Mouse (Mus musculus): Measurements from ENCODE around the gene Mdm2. TPM values are rescaled to one million over a fixed set of nuclear protein-coding genes. Genes with fewer than 3 reads are reported as not detected.

Mdm2 gene
- polyA plus RNA-seq, 1 experiment from 2014 or later, result 38.2 TPM

- H3K27ac ChIP-seq, result no peak overlapping the region
- H3K36me3 ChIP-seq, result no peaks in the 10 kb centered on the region
- H3K9ac ChIP-seq, result no peak overlapping the region
- H3K4me1 ChIP-seq, result no peaks in the 10 kb centered on the region; the same call in 1 of the 2 replicates
- no peak overlapping the region for H3K4me2 ChIP-seq
- H3K27me3 ChIP-seq (replicated peaks), result no peaks in the 10 kb centered on the region
- ATAC-seq (ENCODE audit: insufficient read depth, low FRiP score, low read depth), result no peak
- 54% methylated on average over 11 of the region's 11 CpGs for WGBS
- no peak overlapping the region for H3K4me3 ChIP-seq (replicated peaks)
- H3K9me3 ChIP-seq, result no peaks in the 10 kb centered on the region
Measured at GRCm38 (mm10) chr10:117729139-117729814, 18.7 kb upstream of the Mdm2 start.

DNA sequence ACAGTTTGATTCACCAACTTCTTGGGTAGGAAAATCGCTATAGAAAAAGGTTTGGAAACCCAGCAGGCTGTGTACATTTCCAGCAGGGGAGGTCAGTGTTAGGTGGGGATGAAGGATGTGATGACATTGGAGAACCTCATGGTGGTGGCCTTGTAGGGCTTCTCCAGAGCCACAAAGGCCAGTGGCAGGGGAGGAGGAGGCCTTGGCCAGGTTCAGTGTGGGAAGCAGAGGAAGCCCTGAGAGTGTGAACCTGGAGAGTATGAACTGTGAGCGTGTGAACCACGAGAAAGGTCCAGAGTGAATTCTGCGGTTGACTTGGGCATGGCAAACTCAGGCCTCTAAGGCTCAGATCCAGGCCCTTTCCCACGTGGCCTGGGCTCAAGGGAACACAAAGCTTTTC, 18.0 kb upstream of the Mdm2 start:
- no peak overlapping the region for H3K27ac ChIP-seq
- no peak for ATAC-seq (ENCODE audit: insufficient read depth, low FRiP score, low read depth)
- H3K27me3 ChIP-seq (replicated peaks), result no peaks in the 10 kb centered on the region
- H3K4me1 ChIP-seq, result no peaks in the 10 kb centered on the region; the same call in 1 of the 2 replicates
- 86% methylated on average over 5 of the region's 5 CpGs for WGBS
- no peak overlapping the region for H3K4me3 ChIP-seq (replicated peaks)
- no peaks in the 10 kb centered on the region for H3K9me3 ChIP-seq
- no peak overlapping the region for H3K4me2 ChIP-seq
- no peak overlapping the region for H3K9ac ChIP-seq
- H3K36me3 ChIP-seq, result no peaks in the 10 kb centered on the region

DNA sequence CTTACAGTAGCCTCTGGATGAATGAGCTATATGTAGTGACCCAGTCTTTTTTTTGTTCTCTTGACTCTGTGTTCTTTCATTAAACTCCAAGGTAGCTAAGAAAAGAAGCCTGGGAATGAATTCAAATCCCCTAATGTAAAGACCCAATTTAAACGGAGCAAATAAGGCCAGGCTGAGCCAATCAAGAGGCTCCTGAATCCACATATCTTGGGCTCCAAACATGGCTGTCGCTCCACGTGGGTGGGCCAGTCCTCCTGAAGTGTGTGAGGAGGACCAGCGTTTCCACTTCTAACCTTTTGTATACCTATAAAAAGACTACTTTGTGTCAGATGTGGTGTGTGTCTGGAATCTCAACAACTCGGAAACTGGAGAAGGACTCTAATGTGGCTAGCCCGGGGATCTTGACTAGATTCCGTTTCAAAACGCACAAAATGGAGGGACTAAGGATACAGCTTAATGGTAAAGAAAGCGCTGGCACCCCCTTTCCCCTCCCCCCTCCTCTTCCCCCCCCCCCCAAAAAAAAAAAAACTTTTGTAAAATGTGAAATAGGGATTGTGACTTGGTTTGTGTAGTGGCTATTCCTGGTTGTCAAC, 17.1 kb upstream of the Mdm2 start:
- Histone ChIP-seq H3K4me3 (replicated peaks) (no peak overlapping the region), H3K4me1 (no peaks in the 10 kb centered on the region; the same call in 1 of the 2 replicates), H3K9ac (no peak overlapping the region), H3K27me3 (replicated peaks) (no peaks in the 10 kb centered on the region), H3K4me2 (no peak overlapping the region), H3K9me3 (no peaks in the 10 kb centered on the region), H3K36me3 (no peaks in the 10 kb centered on the region), H3K27ac (no peak overlapping the region)
- WGBS, result 71% methylated on average over 9 of the region's 9 CpGs
- no peak for ATAC-seq (ENCODE audit: insufficient read depth, low FRiP score, low read depth)

GRCm38 (mm10) chr10:117726888-117727385, 16.4 kb upstream of the Mdm2 start:
- no peak overlapping the region for H3K4me2 ChIP-seq
- no peak for ATAC-seq (ENCODE audit: insufficient read depth, low FRiP score, low read depth)
- no peak overlapping the region for H3K27ac ChIP-seq
- H3K9me3 ChIP-seq, result no peaks in the 10 kb centered on the region
- WGBS, result 91% methylated on average over 4 of the region's 4 CpGs
- H3K27me3 ChIP-seq (replicated peaks), result no peaks in the 10 kb centered on the region
- H3K4me3 ChIP-seq (replicated peaks), result no peak overlapping the region
- no peaks in the 10 kb centered on the region for H3K36me3 ChIP-seq
- no peaks in the 10 kb centered on the region; the same call in 1 of the 2 replicates for H3K4me1 ChIP-seq
- H3K9ac ChIP-seq, result no peak overlapping the region

- Histone ChIP-seq H3K9ac (no peak overlapping the region), H3K36me3 (no peaks in the 10 kb centered on the region), H3K4me1 (no peaks in the 10 kb centered on the region; the same call in 1 of the 2 replicates), H3K9me3 (no peaks in the 10 kb centered on the region), H3K27ac (no peak overlapping the region), H3K4me2 (no peak overlapping the region), H3K27me3 (replicated peaks) (no peaks in the 10 kb centered on the region), H3K4me3 (replicated peaks) (no peak overlapping the region)
- ATAC-seq (ENCODE audit: insufficient read depth, low FRiP score, low read depth), result no peak
- WGBS, result 87% methylated on average over 4 of the region's 4 CpGs
Measured at GRCm38 (mm10) chr10:117726350-117726749, 15.8 kb upstream of the Mdm2 start.

DNA sequence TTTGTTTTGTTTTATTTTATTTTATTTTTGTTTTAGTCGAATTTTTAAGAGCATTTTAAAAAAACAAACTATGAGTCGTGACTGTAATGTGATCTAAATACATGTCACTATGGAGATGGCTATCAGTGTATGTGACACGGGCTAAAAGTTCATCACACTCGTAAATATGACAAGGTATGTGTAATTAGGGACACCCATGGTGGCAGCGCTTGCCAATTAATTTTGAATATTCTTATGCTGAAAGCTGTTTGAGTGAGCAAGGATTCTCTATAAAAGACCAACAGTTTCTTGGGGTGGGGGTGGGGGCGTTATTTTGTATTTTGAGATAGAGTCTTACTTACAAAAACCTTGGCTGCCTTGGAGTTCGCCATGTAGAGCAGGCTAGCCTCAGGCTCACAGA, 15.1 kb upstream of the Mdm2 start:
- no peaks in the 10 kb centered on the region for H3K9me3 ChIP-seq
- WGBS, result 69% methylated on average over 7 of the region's 7 CpGs
- H3K27me3 ChIP-seq (replicated peaks), result no peaks in the 10 kb centered on the region
- no peaks in the 10 kb centered on the region for H3K36me3 ChIP-seq
- H3K4me2 ChIP-seq, result no peak overlapping the region
- H3K4me1 ChIP-seq, result no peaks in the 10 kb centered on the region
- no peak overlapping the region for H3K9ac ChIP-seq
- ATAC-seq (ENCODE audit: insufficient read depth, low FRiP score, low read depth), result no peak
- no peak overlapping the region for H3K4me3 ChIP-seq (replicated peaks)
- no peak overlapping the region for H3K27ac ChIP-seq

DNA sequence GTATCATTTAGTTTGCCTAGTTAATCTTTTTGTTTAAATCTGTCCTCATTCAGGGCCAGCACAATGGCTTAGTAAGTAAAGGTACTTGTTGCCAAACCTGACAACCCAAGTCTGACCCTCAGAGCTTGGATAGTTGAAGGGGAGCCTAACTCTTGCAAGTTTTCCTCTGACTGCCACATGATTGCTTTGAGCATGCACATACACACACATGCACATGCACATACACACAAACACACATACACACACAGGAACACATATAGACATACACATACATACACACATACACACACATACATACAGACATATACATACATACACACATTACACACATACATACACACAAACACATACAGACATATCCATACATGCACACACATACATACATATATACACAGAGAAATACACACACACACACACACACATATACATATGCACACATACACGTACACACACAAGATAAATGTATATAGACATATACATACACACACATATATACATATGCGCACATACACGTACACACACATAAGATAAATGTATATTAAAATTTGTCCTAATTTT, 14.3 kb upstream of the Mdm2 start:
- Histone ChIP-seq H3K4me3 (replicated peaks) (no peak overlapping the region), H3K27ac (no peak overlapping the region), H3K36me3 (no peaks in the 10 kb centered on the region), H3K9ac (no peak overlapping the region), H3K9me3 (no peaks in the 10 kb centered on the region), H3K4me2 (no peak overlapping the region), H3K4me1 (no peaks in the 10 kb centered on the region), H3K27me3 (replicated peaks) (no peaks in the 10 kb centered on the region)
- ATAC-seq (ENCODE audit: insufficient read depth, low FRiP score, low read depth), result no peak
- 89% methylated on average over 3 of the region's 3 CpGs for WGBS

GRCm38 (mm10) chr10:117724136-117724718, 13.7 kb upstream of the Mdm2 start:
- Histone ChIP-seq H3K27ac (no peak overlapping the region), H3K4me1 (no peaks in the 10 kb centered on the region), H3K36me3 (no peaks in the 10 kb centered on the region), H3K9me3 (no peaks in the 10 kb centered on the region), H3K4me2 (no peak overlapping the region), H3K27me3 (replicated peaks) (no peaks in the 10 kb centered on the region), H3K9ac (no peak overlapping the region), H3K4me3 (replicated peaks) (no peak overlapping the region)
- no peak for ATAC-seq (ENCODE audit: insufficient read depth, low FRiP score, low read depth)
- 72% methylated on average over 5 of the region's 5 CpGs for WGBS

DNA sequence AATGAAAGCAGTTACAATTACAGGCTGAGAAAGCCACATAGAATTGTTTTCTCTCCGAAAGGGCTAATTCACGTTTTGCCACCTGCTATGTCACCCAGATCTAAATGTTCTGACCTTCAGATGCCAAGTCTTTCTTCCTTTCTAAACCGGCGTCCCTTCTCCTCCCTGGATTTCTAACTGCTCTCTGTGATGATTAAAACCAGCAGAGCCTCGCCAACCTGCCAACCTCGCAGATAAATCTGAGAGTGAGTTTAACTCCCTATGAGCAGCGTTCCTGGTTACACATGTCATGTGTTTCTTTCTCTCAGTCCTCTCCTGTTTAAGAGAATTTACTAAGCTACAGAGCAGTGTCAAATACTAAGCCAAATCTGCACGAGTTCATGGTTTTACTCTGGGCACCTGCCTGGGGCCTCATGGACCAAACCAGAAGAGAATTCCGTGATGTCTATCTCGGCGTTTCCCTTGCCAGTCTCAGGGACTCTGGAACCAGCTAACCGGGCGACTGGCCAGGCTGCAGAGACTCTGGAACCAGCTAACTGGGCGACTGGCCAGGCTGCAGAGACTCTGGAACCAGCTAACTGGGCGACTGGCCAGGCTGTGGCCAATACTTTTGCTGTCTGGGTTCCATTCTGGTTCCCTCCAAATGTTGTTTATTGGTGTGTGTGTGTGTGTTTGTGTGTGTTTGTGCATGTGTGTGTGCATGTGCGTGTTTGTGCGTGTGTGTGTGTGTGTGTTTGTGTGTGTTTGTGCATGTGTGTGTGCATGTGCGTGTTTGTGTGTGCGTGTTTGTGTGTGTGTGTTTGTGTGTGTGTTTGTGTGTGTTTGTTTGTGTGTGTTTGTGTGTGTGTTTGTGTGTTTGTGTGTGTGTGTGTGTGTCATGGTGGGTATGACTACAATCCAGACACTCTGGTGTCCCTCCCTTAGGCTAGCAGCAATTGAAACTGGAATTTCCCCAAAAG, 7.9 kb upstream of the Mdm2 start:
- no peak overlapping the region for H3K9ac ChIP-seq
- H3K27me3 ChIP-seq (replicated peaks), result no peaks in the 10 kb centered on the region
- H3K9me3 ChIP-seq, result no peaks in the 10 kb centered on the region
- no peak overlapping the region for H3K4me2 ChIP-seq
- no peaks in the 10 kb centered on the region for H3K36me3 ChIP-seq
- H3K27ac ChIP-seq, result no peak overlapping the region
- ATAC-seq (ENCODE audit: insufficient read depth, low FRiP score, low read depth), result no peak
- 0 out of 2 replicates have a peak, but pooled peaks cover 4% of the 10 kb centered on the region for H3K4me1 ChIP-seq
- H3K4me3 ChIP-seq (replicated peaks), result no peak overlapping the region
- 59% methylated on average over 19 of the region's 19 CpGs for WGBS

DNA sequence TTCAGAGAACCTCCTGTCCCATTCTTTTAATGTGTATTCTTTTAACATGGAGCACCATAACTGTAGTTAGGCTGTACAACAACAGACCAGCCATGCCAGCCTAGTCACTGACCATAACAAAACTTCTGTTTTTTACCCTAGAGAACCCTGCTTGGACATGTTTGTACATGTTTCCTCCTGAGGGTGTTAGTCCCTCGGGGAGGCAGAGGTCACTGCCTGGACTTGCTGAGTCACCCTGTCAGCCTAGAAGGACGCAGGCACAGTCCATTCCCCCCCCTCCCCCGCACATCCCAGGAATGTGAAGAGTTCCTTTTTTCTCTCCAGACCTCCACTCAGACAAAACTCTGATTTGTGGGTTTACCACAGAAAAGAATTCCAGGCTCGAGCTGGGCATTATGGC, 7.0 kb upstream of the Mdm2 start:
- H3K4me3 ChIP-seq (replicated peaks), result no peak overlapping the region
- no peaks in the 10 kb centered on the region for H3K9me3 ChIP-seq
- no peaks in the 10 kb centered on the region for H3K36me3 ChIP-seq
- no peak overlapping the region for H3K4me2 ChIP-seq
- peak; percentile 54 for ATAC-seq (ENCODE audit: insufficient read depth, low FRiP score, low read depth)
- no peak overlapping the region for H3K27ac ChIP-seq
- 0 out of 2 replicates have a peak, but pooled peaks cover 4% of the 10 kb centered on the region for H3K4me1 ChIP-seq
- H3K9ac ChIP-seq, result no peak overlapping the region
- no peaks in the 10 kb centered on the region for H3K27me3 ChIP-seq (replicated peaks)
- 9% methylated on average over 4 of the region's 4 CpGs for WGBS

- ATAC-seq (ENCODE audit: insufficient read depth, low FRiP score, low read depth), result no peak
- H3K4me2 ChIP-seq, result no peak overlapping the region
- H3K4me1 ChIP-seq, result 0 out of 2 replicates have a peak, but pooled peaks cover 4% of the 10 kb centered on the region
- no peak overlapping the region for H3K4me3 ChIP-seq (replicated peaks)
- H3K9ac ChIP-seq, result no peak overlapping the region
- H3K27ac ChIP-seq, result no peak overlapping the region
- no peaks in the 10 kb centered on the region for H3K36me3 ChIP-seq
- no peaks in the 10 kb centered on the region for H3K27me3 ChIP-seq (replicated peaks)
- WGBS, result 86% methylated on average over 3 of the region's 3 CpGs
- no peaks in the 10 kb centered on the region for H3K9me3 ChIP-seq
Measured at GRCm38 (mm10) chr10:117716686-117717085, 6.1 kb upstream of the Mdm2 start.
